ENCODE assay signal across 1 mouse cellular context in the genomic region with DNA sequence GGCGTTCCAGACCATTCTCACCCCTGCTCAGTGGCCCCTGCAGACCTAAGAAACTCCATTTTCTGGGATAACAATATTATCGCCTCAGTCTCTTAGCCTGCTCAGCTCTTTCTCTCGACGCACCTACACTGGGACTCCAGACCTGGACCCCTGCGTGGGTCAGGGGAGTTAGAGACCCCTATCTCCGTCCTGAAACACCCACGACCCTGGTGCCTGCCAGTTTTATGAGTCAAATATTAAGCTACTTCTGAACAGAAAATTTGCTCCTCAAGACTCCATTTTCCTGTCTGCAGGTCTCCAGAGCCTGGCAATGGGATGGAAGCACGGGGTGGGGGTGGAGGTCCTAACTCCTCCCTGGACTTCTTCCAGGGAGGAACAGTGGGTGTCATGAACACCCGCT.
TF ChIP-seq lines count a peak whose summit lies in the region.

No protein-coding gene starts in this region.

TF ChIP-seq in CH12.LX, 34 proteins besides CTCF, POLR2A, EP300 and RAD21 (continued from another document):
- TF ChIP-seq BHLHE40 (IDR thresholded peaks at IDR 0.05; ENCODE audit: low read depth, low read length) (no peak), MAZ (IDR thresholded peaks at IDR 0.05; ENCODE audit: low read depth, low read length) (no peak), NRF1 (IDR thresholded peaks at IDR 0.05; ENCODE audit: low read depth, low read length) (no peak), MAFK (IDR thresholded peaks at IDR 0.05; ENCODE audit: insufficient replicate concordance, low read length) (no peak), UBTF (IDR thresholded peaks at IDR 0.05; ENCODE audit: low read depth, low read length) (no peak), TBP (conservative IDR thresholded peaks at IDR 0.05; ENCODE audit: low read depth, low read length) (no peak)
